Mouse (Mus musculus) brain, embryonic 14.5 days (tissue): ENCODE data around the gene Ccdc74a.

Experiments
- CTCF ChIP-seq: fragments of 200-500 bp; IDR thresholded peaks from 2 replicates; pipeline ENCODE4 v1.5.1; 2012; ENCODE audit warnings: inconsistent platforms, mild to moderate bottlenecking, moderate library complexity, borderline replicate concordance; ENCODE audit not compliant: insufficient read depth, insufficient read length; ENCODE audit errors: extremely low read depth
- POLR2A ChIP-seq: fragments of 200-500 bp; IDR thresholded peaks from 2 replicates; pipeline ENCODE4 v1.6.1; 2012; ENCODE audit warnings: mild to moderate bottlenecking, inconsistent platforms, borderline replicate concordance; ENCODE audit not compliant: poor library complexity, insufficient read depth, insufficient read length, severe bottlenecking; ENCODE audit errors: extremely low read depth

DNA sequence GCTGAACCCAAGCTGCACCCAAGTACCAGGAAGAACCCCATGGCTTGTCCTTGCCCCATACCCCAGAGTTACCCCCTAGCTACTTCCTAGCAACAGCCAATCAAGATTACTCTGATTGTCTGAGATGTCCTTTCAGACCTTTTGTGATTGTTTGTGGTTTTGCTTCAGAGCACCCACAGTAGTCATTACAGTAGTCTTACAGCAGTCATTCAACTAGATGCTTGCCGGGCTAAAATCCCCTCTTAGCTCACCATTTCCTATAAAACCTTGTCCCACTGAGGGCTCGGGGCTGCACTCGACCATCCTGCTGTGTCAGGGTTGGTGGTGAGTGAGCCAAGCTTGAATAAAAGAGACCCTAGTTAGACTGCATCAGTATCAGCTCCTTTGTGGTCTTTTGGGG lies 48.6 kb downstream of the Ccdc74a start:
- TF ChIP-seq CTCF (no peak), POLR2A (no peak)
